Mouse (Mus musculus) small intestine, adult 2 months (tissue): ENCODE measurements at regions not wholly inside any gene's neighbourhood (a gene's known extent, or its start where the extent isn't known, plus 50 kb on each side); places are given as distances from the start of the nearest gene placed in this dataset.

ENCODE experiments used
- CTCF ChIP-seq: fragments of 200-500 bp; IDR thresholded peaks from 2 replicates; pipeline ENCODE4 v1.5.1; 2012; ENCODE audit warnings: low read depth, mild to moderate bottlenecking, control low read depth, inconsistent platforms, low read length, moderate library complexity, mixed read lengths; ENCODE audit not compliant: insufficient replicate concordance, insufficient read length; ENCODE audit errors: extremely low read depth
- POLR2A ChIP-seq: fragments of 200-500 bp; IDR thresholded peaks from 2 replicates; pipeline ENCODE4 v1.6.1; 2012; ENCODE audit warnings: low read depth, mild to moderate bottlenecking, control low read depth, inconsistent platforms, low read length, moderate library complexity

DNA sequence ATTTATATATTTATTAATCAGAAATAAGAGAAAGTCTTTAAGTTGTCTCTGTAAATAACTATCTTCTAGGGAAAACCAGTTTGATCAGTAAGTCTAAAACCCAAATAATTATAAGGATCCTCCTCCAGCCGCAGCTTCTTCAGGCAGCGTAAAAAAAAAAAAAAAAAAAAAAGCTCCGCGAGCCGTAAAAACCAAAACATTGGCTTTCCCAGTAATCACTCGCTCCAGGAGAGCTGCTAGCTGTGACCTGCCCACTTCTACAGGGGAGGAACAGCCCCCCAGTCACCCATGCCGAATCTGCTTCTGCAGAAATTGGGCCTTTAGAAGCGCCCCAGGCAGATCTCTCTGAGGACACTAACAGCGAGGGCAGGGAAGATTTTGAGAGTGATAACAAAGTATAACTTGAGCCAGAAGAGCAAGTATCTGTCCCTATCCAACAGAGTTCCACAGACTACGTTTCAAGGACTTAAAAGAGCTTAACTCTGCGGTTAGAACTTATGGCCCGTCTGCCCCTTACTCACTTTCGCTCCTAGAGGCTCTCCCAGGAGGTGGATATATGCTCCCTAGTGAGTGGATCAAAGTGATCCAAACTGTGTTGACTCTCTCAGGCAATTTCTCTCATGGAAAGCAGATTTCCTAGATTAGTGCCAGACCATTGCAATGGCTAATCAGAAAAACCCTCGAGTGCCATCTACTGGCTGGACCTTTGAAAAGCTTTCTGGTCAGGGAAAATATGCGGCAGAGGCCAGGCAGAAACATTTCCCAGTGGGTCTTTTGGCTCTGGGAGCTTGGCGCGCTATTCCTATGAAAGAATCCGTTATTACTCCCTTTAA lies 80.7 kb downstream of the Serpinb6e start:
- no peak for TF ChIP-seq POLR2A
- peak; percentile 29; the same call in 1 of the 2 replicates for TF ChIP-seq CTCF
